Mouse (Mus musculus) cortical plate, adult 2 months (tissue): Measurements from ENCODE around the gene Asns. TPM values are rescaled to one million over a fixed set of nuclear protein-coding genes. Genes with fewer than 3 reads are reported as not detected.
A peak's percentile ranks its signal among the peaks of the same experiment; 100 is the strongest.

Experiments used
- H3K27ac ChIP-seq: fragments of 200-500 bp; 2 replicates; pipeline ENCODE4 v1.5.1; 2012; ENCODE audit warnings: low read length, control low read depth, inconsistent platforms; ENCODE audit not compliant: insufficient read depth
- H3K4me1 ChIP-seq: fragments of 200-500 bp; 2 replicates; pipeline ENCODE4 v1.6.1; 2011; ENCODE audit warnings: low read length; ENCODE audit not compliant: control insufficient read depth, insufficient read depth
- H3K4me3 ChIP-seq: fragments of 200-500 bp; 2 replicates; pipeline ENCODE4 v1.5.1; 2011; ENCODE audit warnings: mild to moderate bottlenecking, low read length, control low read depth; ENCODE audit not compliant: insufficient read depth
- CTCF ChIP-seq: fragments of 200-500 bp; IDR thresholded peaks from 2 replicates; pipeline ENCODE4 v1.5.1; 2011; ENCODE audit warnings: mild to moderate bottlenecking, control low read depth, low read length; ENCODE audit not compliant: insufficient read depth; ENCODE audit errors: extremely low read depth
- POLR2A ChIP-seq: fragments of 200-500 bp; IDR thresholded peaks from 2 replicates; pipeline ENCODE4 v1.6.1; 2011; ENCODE audit warnings: mild to moderate bottlenecking, low read length, control low read depth; ENCODE audit not compliant: insufficient read depth; ENCODE audit errors: extremely low read depth
- polyA plus RNA-seq: library from polyadenylated mRNA; depleted of rRNA; stranded (reverse); fragments of >200 nt; gene quantifications from 2 replicates; pipeline ENCODE4 v1.2.3, GENCODE M21; 2012; rRNA removed

The Asns gene
- 86.3 and 88.9 TPM in 2 replicates for polyA plus RNA-seq

- peak within 1 kb of the TSS; percentile 79 for H3K4me3 ChIP-seq
- H3K27ac ChIP-seq, result no peak within 1 kb of the TSS
- H3K4me1 ChIP-seq, result no peaks in the 10 kb centered on the region
- TF ChIP-seq CTCF (no peak), POLR2A (peak; percentile 71)
Measured at GRCm38 (mm10) chr6:7692884-7693585, at the start of gene Asns. Gene Asns (minus strand): TSS chr6:7693254.

- H3K4me3 ChIP-seq, result no peak overlapping the region
- no peak for TF ChIP-seq POLR2A
- no peak for TF ChIP-seq CTCF
Measured at GRCm38 (mm10) chr6:7741721-7742120, 48.7 kb upstream of the Asns start.

GRCm38 (mm10) chr6:7737842-7738241 is 44.8 kb upstream of the Asns start:
- no peak overlapping the region for H3K27ac ChIP-seq
- TF ChIP-seq POLR2A, result no peak
- TF ChIP-seq CTCF, result no peak

More at GRCm38 (mm10) chr6:7741721-7742120, 48.7 kb upstream of the Asns start:
- H3K27ac ChIP-seq, result no peak overlapping the region
- H3K4me1 ChIP-seq, result no peaks in the 10 kb centered on the region

GRCm38 (mm10) chr6:7732754-7733708 is 40.0 kb upstream of the Asns start:
- H3K4me3 ChIP-seq, result no peak overlapping the region
- peak; percentile 94 for TF ChIP-seq CTCF
- no peak for TF ChIP-seq POLR2A

More at GRCm38 (mm10) chr6:7737842-7738241, 44.8 kb upstream of the Asns start:
- H3K4me1 ChIP-seq, result no peaks in the 10 kb centered on the region
- no peak overlapping the region for H3K4me3 ChIP-seq

GRCm38 (mm10) chr6:7732097-7732496 is 39.0 kb upstream of the Asns start:
- Histone ChIP-seq H3K27ac (no peak overlapping the region), H3K4me1 (no peaks in the 10 kb centered on the region), H3K4me3 (no peak overlapping the region)
- TF ChIP-seq POLR2A (no peak), CTCF (no peak)

More at GRCm38 (mm10) chr6:7732754-7733708, 40.0 kb upstream of the Asns start:
- no peak overlapping the region for H3K27ac ChIP-seq
- H3K4me1 ChIP-seq, result no peaks in the 10 kb centered on the region

- TF ChIP-seq POLR2A (no peak), CTCF (no peak)
- Histone ChIP-seq H3K4me3 (no peak overlapping the region), H3K27ac (no peak overlapping the region), H3K4me1 (no peaks in the 10 kb centered on the region)
Measured at GRCm38 (mm10) chr6:7729128-7729527, 36.1 kb upstream of the Asns start.

- H3K4me3 ChIP-seq, result no peak overlapping the region
- TF ChIP-seq CTCF, result no peak
- TF ChIP-seq POLR2A, result no peak
- no peaks in the 10 kb centered on the region for H3K4me1 ChIP-seq
- no peak overlapping the region for H3K27ac ChIP-seq
Measured at GRCm38 (mm10) chr6:7728241-7728640, 35.2 kb upstream of the Asns start.

GRCm38 (mm10) chr6:7716236-7716635 is 23.2 kb upstream of the Asns start:
- no peak for TF ChIP-seq CTCF
- TF ChIP-seq POLR2A, result no peak

GRCm38 (mm10) chr6:7714230-7714629 is 21.2 kb upstream of the Asns start:
- H3K27ac ChIP-seq, result no peak overlapping the region
- TF ChIP-seq CTCF, result no peak
- TF ChIP-seq POLR2A, result no peak
- H3K4me1 ChIP-seq, result no peaks in the 10 kb centered on the region
- H3K4me3 ChIP-seq, result no peak overlapping the region

More at GRCm38 (mm10) chr6:7716236-7716635, 23.2 kb upstream of the Asns start:
- H3K4me1 ChIP-seq, result no peaks in the 10 kb centered on the region
- H3K27ac ChIP-seq, result no peak overlapping the region
- no peak overlapping the region for H3K4me3 ChIP-seq
